In genomic region chr6:147664339-147664738, GRCm38 (mm10) we compare ENCODE assay signal across 10 mouse cellular contexts.
DNase-seq lines count a peak whose midpoint lies in the region.
"Had no signal": no experiment of that assay in that cellular context is flagged by ENCODE, and none has a peak within 500 bp of the region (broad histone marks: within the 10 kb centered on the region; RNA-seq: fewer than 3 reads in every experiment).

No protein-coding gene starts in this region.

- H3K4me1 ChIP-seq in heart, embryonic 10.5 days: peaks cover 3% of the 10 kb centered on the region; the same call in 1 of the 2 replicates
- H3K4me1 ChIP-seq: embryonic facial prominence, embryonic 15.5 days; liver, embryonic 15.5 days had no signal

- H3K9me3 ChIP-seq in heart, embryonic 10.5 days: no peaks in the 10 kb centered on the region
- H3K9me3 ChIP-seq: embryonic facial prominence, embryonic 15.5 days; liver, embryonic 15.5 days had no signal

- WGBS in heart, embryonic 10.5 days: 50% methylated on average over 3 of the region's 3 CpGs

- peak; percentile 8 for DNase-seq in heart, adult 8-10 months (ENCODE audit: low spot score)
- DNase-seq in heart, embryonic 10.5 days (ENCODE audit: low spot score): no peak
- DNase-seq in urinary bladder, postnatal 25 days (ENCODE audit: low spot score): peak; percentile 31
- no peak for DNase-seq in urinary bladder, postnatal 4 days (ENCODE audit: low spot score in 2 of 2)
- DNase-seq in c-Kit-positive CD71-positive TER-119-positive erythroid progenitor cells, embryonic 14.5 days (ENCODE audit: low spot score): peak; percentile 56
- DNase-seq in heart, postnatal 4 days: peak; percentile 46
- DNase-seq in lung, postnatal 14 days: peak; percentile 74
- DNase-seq in thymus, postnatal 36 days: peak; percentile 22 to 44

- H3K27me3 ChIP-seq in heart, embryonic 10.5 days (ENCODE audit: insufficient read depth, poor library complexity, severe bottlenecking): no peaks in the 10 kb centered on the region
- H3K27me3 ChIP-seq: embryonic facial prominence, embryonic 15.5 days; liver, embryonic 15.5 days had no signal

- no peak overlapping the region for H3K4me3 ChIP-seq in heart, embryonic 10.5 days
- H3K4me3 ChIP-seq: embryonic facial prominence, embryonic 15.5 days; liver, embryonic 15.5 days had no signal

- H3K36me3 ChIP-seq in heart, embryonic 10.5 days: no peaks in the 10 kb centered on the region
- H3K36me3 ChIP-seq: embryonic facial prominence, embryonic 15.5 days; liver, embryonic 15.5 days had no signal

- H3K27ac ChIP-seq in heart, embryonic 10.5 days: no peak overlapping the region
- H3K27ac ChIP-seq: embryonic facial prominence, embryonic 15.5 days; liver, embryonic 15.5 days had no signal

Comparison
In these comparisons a context has a peak if more than half of its experiments do, and no peak if none do; other contexts are left out.
1. DNase-seq: peak in heart, adult 8-10 months (single experiment), urinary bladder, postnatal 25 days (single experiment), c-Kit-positive CD71-positive TER-119-positive erythroid progenitor cells, embryonic 14.5 days (single experiment), heart, postnatal 4 days (single experiment), lung, postnatal 14 days (single experiment) and thymus, postnatal 36 days (2 of 2); none in heart, embryonic 10.5 days (single experiment) and urinary bladder, postnatal 4 days (0 of 2).